Mouse (Mus musculus) bone marrow, adult 2 months (tissue): ENCODE measurements around the gene Gm7694.

ENCODE experiments used
- CTCF ChIP-seq: fragments of 200-500 bp; IDR thresholded peaks from 2 replicates; pipeline ENCODE4 v1.5.1; 2011; ENCODE audit warnings: low read length, control low read depth; ENCODE audit not compliant: control insufficient read depth, insufficient read depth
- POLR2A ChIP-seq: fragments of 200-500 bp; IDR thresholded peaks from 2 replicates; pipeline ENCODE4 v1.6.1; 2011; ENCODE audit warnings: low read depth, mild to moderate bottlenecking, control low read depth, low read length, borderline replicate concordance; ENCODE audit not compliant: control insufficient read depth

DNA sequence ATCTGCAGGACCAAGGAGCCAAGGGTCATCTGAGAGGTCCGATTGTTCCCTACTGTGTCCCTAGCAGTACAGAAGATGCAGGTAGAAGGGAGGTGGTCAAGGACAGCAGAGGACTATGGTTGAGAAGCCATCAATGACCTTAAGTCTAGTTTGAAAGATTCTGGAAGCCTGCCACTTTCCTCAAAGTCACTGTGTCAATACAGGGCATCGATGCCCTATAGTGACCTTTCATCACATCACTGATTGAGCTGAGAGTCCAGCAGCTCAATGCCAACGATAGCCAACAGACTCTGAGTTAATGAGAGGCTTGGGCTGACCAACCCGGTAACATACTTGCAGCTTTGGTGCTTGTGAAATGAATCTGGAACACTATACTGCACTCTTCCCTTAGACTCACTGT lies 19.1 kb upstream of the Gm7694 start:
- TF ChIP-seq CTCF (no peak), POLR2A (no peak)
